Mouse (Mus musculus) limb, embryonic 10.5 days (tissue): ENCODE results near the gene Endog. TPM values are rescaled to one million over a fixed set of nuclear protein-coding genes. Genes with fewer than 3 reads are reported as not detected.
A peak's percentile ranks its signal among the peaks of the same experiment; 100 is the strongest.
"Not testable (repeated sequence)": the region's sequence is repeated elsewhere in the genome, so short reads cannot be mapped to it uniquely, and the experiment has no call there.

ENCODE experiments used
- DNase-seq: peaks from one replicate; pipeline ENCODE4 v3.0.0-alpha.2; 2017; ENCODE audit warnings: low spot score
- H3K27ac ChIP-seq: fragments of 300-500 bp; sonication (generic); 2 replicates; pipeline ENCODE4 v1.5.1; 2016; ENCODE audit warnings: mild to moderate bottlenecking
- H3K27me3 ChIP-seq: fragments of 300-500 bp; sonication (generic); 2 replicates; pipeline ENCODE4 v1.6.1; 2016; ENCODE audit warnings: low read depth, mild to moderate bottlenecking; ENCODE audit not compliant: poor library complexity, severe bottlenecking
- H3K36me3 ChIP-seq: fragments of 300-500 bp; sonication (generic); 2 replicates; pipeline ENCODE4 v1.6.1; 2016; ENCODE audit warnings: mild to moderate bottlenecking, moderate library complexity
- H3K4me1 ChIP-seq: fragments of 300-500 bp; sonication (generic); 2 replicates; pipeline ENCODE4 v1.6.1; 2016
- H3K4me3 ChIP-seq: fragments of 300-500 bp; sonication (generic); 2 replicates; pipeline ENCODE4 v1.5.1; 2016; ENCODE audit warnings: mild to moderate bottlenecking, moderate library complexity
- H3K9me3 ChIP-seq: fragments of 300-500 bp; sonication (generic); replicated peaks from 2 replicates; pipeline ENCODE4 v1.6.1; 2016; ENCODE audit warnings: mild to moderate bottlenecking
- WGBS: fragments of 180-500 bp; shearing (Covaris S2); methylation state at CpG from one replicate; pipeline ENCODE4 v1.1.7; 2016; 5-methylcytosine and 5-hydroxymethylcytosine counted together
- polyA plus RNA-seq: library from polyadenylated mRNA; unstranded; fragments of >200 nt; fragmentation: Nextera tagmentation; extraction: Ambion mirVana; gene quantifications from 2 replicates; pipeline ENCODE4 v1.2.1, GENCODE M21; 2016

The Endog gene
- 15.2 and 19.5 TPM in 2 replicates for polyA plus RNA-seq

DNA sequence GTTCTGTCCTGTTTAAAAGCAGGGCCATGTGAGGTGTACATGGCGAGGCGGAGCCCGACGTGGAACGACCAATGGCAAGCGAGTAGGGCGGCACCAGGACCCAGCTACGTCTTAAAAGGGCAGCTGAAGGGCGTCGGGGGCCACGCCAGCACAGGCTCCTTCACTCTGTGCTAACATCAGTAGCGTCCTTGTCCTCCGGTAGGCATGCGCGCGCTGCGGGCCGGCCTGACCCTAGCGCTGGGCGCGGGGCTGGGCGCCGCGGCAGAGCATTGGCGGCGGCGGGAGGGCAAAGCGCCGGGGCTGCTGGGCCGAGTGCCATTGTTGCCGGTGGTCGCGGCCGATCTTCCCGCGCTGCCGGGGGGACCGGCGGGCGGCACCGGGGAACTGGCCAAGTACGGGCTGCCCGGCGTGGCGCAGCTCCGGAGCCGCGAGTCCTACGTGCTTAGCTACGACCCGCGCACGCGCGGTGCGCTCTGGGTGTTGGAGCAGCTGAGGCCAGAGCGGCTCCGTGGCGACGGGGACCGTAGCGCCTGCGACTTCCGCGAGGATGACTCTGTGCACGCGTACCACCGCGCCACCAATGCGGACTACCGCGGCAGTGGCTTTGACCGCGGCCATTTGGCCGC lies at the start of gene Endog:
Gene Endog, plus strand, starts transcription at position 123 of the 626 bp plus-strand sequence.
- peaks cover 18% of the 10 kb centered on the region for H3K4me1 ChIP-seq
- peaks cover 44% of the 10 kb centered on the region for H3K36me3 ChIP-seq
- DNase-seq: peak; percentile 85
- peaks cover 4% of the 10 kb centered on the region; the same call in 1 of the 2 replicates for H3K9me3 ChIP-seq
- WGBS: under 1% methylated on average over 75 of the region's 75 CpGs
- peak within 1 kb of the TSS; percentile 93 for H3K27ac ChIP-seq
- H3K27me3 ChIP-seq: no peaks in the 10 kb centered on the region
- H3K4me3 ChIP-seq: peak within 1 kb of the TSS; percentile 80

- no peak overlapping the region for H3K27ac ChIP-seq
- no peaks in the 10 kb centered on the region for H3K9me3 ChIP-seq
- H3K4me1 ChIP-seq: peaks cover 23% of the 10 kb centered on the region
- DNase-seq: no peak
- H3K27me3 ChIP-seq: no peaks in the 10 kb centered on the region
- 93% methylated on average over 5 of the region's 5 CpGs for WGBS
- 0 out of 2 replicates have a peak overlapping the region, but pooled peaks have one; percentile 81 for H3K4me3 ChIP-seq
- peaks cover 4% of the 10 kb centered on the region; the same call in 1 of the 2 replicates for H3K36me3 ChIP-seq
Observed at GRCm38 (mm10) chr2:30122766-30123165, 48.5 kb upstream of the Endog start.

DNA sequence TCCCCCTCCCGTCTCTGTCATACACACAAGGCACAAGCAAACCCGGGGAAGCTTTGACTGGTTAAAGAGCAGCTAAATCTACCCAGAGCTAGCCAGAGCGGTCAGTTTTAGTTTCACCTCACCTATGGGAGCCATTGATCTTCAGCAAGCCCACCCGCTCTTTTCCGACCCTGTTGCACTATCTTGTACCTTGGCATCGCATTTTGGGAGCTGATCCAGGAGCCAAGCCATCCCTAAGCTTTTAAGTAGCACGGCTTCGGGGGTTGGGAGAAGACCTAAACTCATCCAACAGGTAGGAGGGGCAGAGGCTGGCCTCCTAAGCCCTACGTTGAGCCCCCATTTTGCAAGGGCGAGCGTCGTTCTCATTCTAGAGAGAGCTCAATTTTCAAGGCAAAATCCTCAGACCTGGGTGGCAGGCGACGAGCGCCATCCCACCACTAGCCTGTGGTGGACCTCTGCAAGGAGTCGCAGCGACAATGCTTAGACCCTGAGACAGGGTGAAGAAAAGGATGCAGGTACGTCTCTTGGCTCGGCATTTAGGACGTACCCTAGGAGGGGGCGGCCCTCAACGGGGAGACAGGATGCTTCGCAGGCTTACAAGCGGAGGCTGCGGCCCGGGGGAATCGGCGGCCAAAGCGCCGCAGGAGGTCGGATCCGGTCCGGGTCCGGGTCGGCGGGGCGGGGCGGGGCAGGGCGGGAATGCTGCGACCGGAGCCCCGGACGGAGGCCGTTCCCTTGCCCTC lies 47.4 kb upstream of the Endog start:
- 2% methylated on average over 41 of the region's 44 CpGs for WGBS
- H3K27me3 ChIP-seq: no peaks in the 10 kb centered on the region
- H3K36me3 ChIP-seq: peaks cover 4% of the 10 kb centered on the region; the same call in 1 of the 2 replicates
- no peak for DNase-seq
- H3K9me3 ChIP-seq: no peaks in the 10 kb centered on the region
- H3K27ac ChIP-seq: peak overlapping the region; percentile 91
- H3K4me3 ChIP-seq: peak overlapping the region; percentile 81
- peaks cover 23% of the 10 kb centered on the region for H3K4me1 ChIP-seq

DNA sequence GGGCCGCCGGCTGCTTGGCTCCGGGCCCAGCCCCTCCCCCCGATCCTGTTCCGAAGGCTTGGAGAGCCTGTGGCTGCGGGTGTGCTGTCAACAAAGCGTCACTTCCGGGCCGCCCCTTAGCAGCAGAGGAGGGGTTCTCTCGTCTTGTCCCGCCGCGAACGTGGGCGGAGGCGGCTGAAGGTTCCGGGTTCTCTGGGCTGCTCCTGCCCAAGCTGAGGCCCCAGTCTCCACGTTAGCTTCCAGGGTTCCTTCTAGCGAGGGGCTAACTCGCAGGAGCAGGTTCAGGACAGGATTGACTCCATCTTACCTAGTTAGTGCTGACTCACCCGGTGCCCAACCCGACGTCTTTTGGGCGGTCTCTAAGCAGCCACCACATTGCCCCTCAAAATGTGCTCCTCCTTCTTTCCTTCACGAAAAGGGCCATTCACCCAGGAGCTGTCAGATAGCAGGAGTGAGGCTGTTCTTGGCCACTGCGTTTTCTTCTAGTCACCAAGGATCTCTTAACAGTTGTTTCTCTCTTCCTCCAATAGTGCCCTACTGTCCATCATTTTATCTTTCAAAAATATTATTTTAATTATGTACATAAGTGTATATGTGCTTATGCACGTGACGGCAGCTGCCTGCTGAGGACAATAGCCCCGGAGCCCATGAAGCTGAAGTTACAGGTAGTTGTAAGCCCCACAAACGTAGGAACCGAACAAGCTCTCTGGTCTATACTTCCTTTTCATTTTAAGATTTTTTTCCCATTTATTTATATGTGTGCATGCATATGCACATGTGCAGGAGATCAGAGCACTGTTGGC lies 46.6 kb upstream of the Endog start, which contains the start of gene Zer1:
Gene Zer1, minus strand, starts transcription at position 114 of the 803 bp plus-strand sequence.
- 11% methylated on average over 31 of the region's 31 CpGs for WGBS
- H3K9me3 ChIP-seq: no peaks in the 10 kb centered on the region
- H3K4me1 ChIP-seq: peaks cover 19% of the 10 kb centered on the region
- DNase-seq: peak; percentile 95
- peak within 1 kb of the TSS; percentile 81 for H3K4me3 ChIP-seq
- no peaks in the 10 kb centered on the region for H3K27me3 ChIP-seq
- H3K27ac ChIP-seq: peak within 1 kb of the TSS; percentile 91
- H3K36me3 ChIP-seq: peaks cover 4% of the 10 kb centered on the region; the same call in 1 of the 2 replicates

DNA sequence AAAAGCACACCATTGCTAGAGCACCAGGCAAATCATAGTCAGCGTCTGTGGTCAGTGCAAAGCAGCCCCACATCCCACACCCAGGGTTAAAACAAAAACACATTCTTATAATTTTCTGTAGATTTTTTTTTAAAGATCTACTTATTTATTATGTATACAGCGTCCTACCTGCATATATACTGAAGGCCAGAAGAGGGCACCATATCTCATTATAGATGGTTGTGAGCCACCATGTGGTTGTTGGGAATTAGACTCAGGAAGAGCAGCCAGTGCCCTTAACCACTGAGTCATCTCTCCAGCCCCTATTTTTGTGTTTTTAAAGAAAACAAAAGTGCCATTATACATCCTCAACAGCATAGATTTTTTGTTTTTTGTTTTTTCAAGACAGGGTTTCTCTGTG lies 42.5 kb upstream of the Endog start:
- Histone ChIP-seq H3K36me3 (no peaks in the 10 kb centered on the region), H3K4me3 (no peak overlapping the region), H3K9me3 (no peaks in the 10 kb centered on the region), H3K27ac (no peak overlapping the region), H3K4me1 (peaks cover 19% of the 10 kb centered on the region), H3K27me3 (no peaks in the 10 kb centered on the region)
- DNase-seq: no peak
- WGBS: 34% methylated on average over 2 of the region's 2 CpGs

DNA sequence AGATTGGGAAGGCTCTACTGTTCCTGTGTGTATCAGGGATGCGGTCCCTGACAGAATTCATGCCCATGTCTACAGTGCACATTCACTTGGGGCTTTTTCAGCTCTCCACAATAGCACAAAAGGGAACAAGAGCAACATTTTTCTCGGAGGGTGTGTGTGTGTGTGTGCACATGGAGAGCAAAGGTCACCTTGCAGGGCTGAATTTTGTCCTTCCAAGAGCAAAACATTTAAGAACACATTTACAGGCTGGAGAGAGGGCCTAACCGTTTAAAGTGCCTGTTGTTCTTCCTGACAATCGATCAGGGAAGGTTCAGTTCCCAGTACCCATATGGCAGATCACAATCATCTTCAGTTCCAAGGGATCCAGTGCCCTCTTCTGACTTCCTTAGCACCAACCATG lies 41.1 kb upstream of the Endog start:
- 89% methylated on average over 4 of the region's 4 CpGs for WGBS

GRCm38 (mm10) chr2:30131240-30131639 lies 40.1 kb upstream of the Endog start:
- WGBS: 67% methylated on average over 5 of the region's 5 CpGs
- Histone ChIP-seq H3K36me3 (peaks cover 14% of the 10 kb centered on the region), H3K4me1 (peaks cover 27% of the 10 kb centered on the region)
- not testable (repeated sequence) for H3K27ac ChIP-seq, H3K27me3 ChIP-seq, DNase-seq, H3K4me3 ChIP-seq, H3K9me3 ChIP-seq

More for the DNA sequence above, 41.1 kb upstream of the Endog start:
- peaks cover 26% of the 10 kb centered on the region for H3K4me1 ChIP-seq
- no peak overlapping the region for H3K27ac ChIP-seq
- no peaks in the 10 kb centered on the region for H3K27me3 ChIP-seq
- peaks cover 3% of the 10 kb centered on the region for H3K36me3 ChIP-seq
- H3K4me3 ChIP-seq: no peak overlapping the region
- no peak for DNase-seq
- no peaks in the 10 kb centered on the region for H3K9me3 ChIP-seq

DNA sequence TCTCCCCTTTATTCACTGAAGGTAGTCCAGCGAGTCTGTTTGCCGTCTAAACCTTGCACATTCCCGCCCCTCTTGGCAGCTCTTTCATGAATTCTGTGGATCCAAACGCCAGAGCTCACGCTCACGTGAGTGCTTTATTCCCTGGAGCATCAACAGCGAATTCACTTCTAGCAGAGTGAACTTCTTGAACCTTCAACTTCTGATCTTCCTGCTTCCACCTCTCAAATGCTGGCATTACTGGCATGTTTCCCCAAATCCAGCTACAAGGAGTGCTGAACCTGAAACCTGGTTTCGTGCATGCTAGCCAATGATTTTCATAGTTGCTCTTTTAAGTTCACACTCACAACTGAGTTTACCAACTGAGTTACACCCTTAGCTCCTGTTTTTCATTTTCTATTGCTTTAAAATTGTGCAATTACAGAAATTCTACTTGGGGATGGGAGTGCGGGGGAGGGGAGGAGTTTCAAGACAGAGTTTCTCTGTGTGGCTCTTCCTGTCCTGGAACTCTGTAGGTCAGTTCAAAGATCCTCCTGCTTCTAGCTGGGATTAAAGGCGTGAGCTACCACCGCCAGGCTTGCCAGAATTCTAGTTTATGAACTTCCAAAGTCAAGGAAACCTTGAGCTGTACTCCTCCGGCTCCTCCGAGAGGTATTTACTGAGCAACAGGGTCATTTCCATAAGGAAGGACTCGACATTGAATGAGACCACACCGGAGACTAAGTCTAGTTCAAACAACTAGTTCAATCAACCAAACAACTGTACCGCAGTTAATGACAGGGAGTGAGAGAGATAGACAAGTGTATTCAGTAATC lies 38.3 kb upstream of the Endog start:
- H3K27ac ChIP-seq: peak overlapping the region; percentile 88
- H3K9me3 ChIP-seq: no peaks in the 10 kb centered on the region
- H3K4me1 ChIP-seq: peaks cover 27% of the 10 kb centered on the region
- DNase-seq: no peak
- H3K4me3 ChIP-seq: peak overlapping the region; percentile 88
- no peaks in the 10 kb centered on the region for H3K27me3 ChIP-seq
- H3K36me3 ChIP-seq: peaks cover 32% of the 10 kb centered on the region
- WGBS: 34% methylated on average over 16 of the region's 16 CpGs

DNA sequence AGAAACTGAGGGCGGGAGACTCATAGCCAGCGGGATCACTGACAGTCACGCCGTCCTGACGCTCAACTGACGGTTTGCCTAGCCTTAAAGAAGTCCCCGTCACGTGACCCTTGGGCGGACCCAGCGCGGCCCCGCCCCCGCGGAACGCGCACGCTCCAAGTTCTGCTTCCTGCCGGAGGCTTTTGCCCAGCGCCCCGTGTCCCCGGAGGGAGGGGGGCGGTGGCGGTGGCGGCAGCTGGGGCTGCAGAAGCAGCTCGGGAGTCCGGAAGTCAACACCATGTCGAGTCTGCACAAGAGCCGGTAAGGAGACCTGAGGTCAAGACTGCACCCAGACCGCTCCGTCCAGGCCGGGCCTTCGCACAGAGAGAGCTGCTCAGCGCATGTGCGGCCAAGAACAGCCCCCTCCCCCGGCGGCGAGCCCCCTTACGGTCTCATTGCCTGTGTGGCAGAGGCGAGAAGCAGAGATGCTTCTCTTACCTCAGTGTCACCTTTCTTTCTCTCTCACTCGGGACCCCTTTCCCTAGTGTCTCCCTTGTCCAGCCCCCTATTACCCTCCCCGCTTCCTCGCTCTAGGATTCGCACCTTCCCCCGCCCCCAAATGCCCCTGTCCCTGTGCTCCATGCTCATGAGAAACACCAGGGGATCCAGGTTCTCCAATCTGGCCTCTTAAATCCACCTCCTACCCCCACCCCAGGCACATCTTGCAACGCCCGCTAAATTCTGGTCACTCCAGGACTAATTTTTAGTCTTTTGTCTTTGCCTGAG lies 37.5 kb upstream of the Endog start, which contains the start of gene Tbc1d13:
Gene Tbc1d13, plus strand, starts transcription at position 134 of the 765 bp plus-strand sequence.
- under 1% methylated on average over 46 of the region's 46 CpGs for WGBS
- Histone ChIP-seq H3K9me3 (no peaks in the 10 kb centered on the region), H3K27me3 (no peaks in the 10 kb centered on the region), H3K36me3 (peaks cover 40% of the 10 kb centered on the region), H3K4me3 (peak within 1 kb of the TSS; percentile 88), H3K27ac (peak within 1 kb of the TSS; percentile 88), H3K4me1 (peaks cover 27% of the 10 kb centered on the region)
- peak; percentile 98 for DNase-seq

GRCm38 (mm10) chr2:30134378-30134711 lies 36.9 kb upstream of the Endog start:
- WGBS: 35% methylated on average over 6 of the region's 6 CpGs
- peak; percentile 35 for DNase-seq
- Histone ChIP-seq H3K27me3 (no peaks in the 10 kb centered on the region), H3K9me3 (no peaks in the 10 kb centered on the region), H3K36me3 (peaks cover 43% of the 10 kb centered on the region), H3K4me1 (peaks cover 27% of the 10 kb centered on the region), H3K27ac (peak overlapping the region; percentile 88), H3K4me3 (peak overlapping the region; percentile 88)

DNA sequence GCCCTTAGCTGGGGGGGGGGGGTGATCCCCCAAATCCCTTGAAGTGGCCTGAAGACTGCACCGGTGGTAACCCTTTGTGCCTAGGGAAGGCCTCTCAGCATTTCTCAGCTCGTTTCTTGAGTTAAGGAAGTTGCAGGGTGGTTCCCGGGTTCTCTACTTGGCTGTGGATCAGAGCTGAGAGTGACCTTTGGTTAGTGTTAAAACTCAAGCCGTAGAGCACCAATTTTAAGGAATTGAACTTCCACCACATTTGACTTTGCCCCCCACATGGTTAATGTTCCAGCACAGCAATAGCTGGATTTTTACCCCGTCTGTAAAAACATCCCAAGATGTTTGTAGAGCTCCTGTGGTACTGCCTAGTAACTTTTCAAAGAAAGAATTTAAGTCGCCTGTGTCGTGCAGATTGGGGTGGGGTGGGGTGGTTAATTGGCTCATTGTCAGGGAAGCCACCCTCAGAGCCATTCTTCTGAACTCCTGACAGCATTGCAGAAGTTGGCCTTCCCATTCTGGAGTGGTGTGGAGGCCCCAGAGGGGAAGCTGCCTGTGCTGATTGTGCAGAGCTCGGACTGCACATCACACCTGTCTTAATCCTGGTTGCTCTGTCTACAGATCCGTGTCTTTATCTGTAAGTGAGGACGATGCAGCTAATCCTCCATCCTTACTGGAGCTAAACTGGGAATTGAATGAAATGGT lies 36.2 kb upstream of the Endog start:
- DNase-seq: no peak
- WGBS: 84% methylated on average over 10 of the region's 10 CpGs
- peak overlapping the region; percentile 88 for H3K4me3 ChIP-seq
- no peaks in the 10 kb centered on the region for H3K27me3 ChIP-seq
- peaks cover 48% of the 10 kb centered on the region for H3K36me3 ChIP-seq
- peaks cover 27% of the 10 kb centered on the region for H3K4me1 ChIP-seq
- peak overlapping the region; percentile 88; the same call in 1 of the 2 replicates for H3K27ac ChIP-seq
- H3K9me3 ChIP-seq: no peaks in the 10 kb centered on the region
